Mouse (Mus musculus) CH12.LX (cell line): ENCODE measurements around the gene Xrcc4. TPM values are rescaled to one million over a fixed set of nuclear protein-coding genes. Genes with fewer than 3 reads are reported as not detected.

Experiments
- DNase-seq: peaks from one replicate; pipeline ENCODE4 v3.0.0-alpha.2; 2013; ENCODE audit errors: extremely low read depth
- H3K27ac ChIP-seq: 2 replicates; pipeline ENCODE4 v1.5.1; 2012; ENCODE audit warnings: low read depth, mild to moderate bottlenecking, control low read depth, moderate library complexity; ENCODE audit not compliant: insufficient read depth
- H3K27me3 ChIP-seq: replicated peaks from 2 replicates; pipeline ENCODE3; 2012; ENCODE audit warnings: inconsistent platforms
- H3K36me3 ChIP-seq, 2 experiments: replicated peaks in 1 of 2; 2 replicates each; pipeline versions ENCODE3 to v1.6.1; 2012; ENCODE audit warnings: inconsistent platforms in 1 of 2, low read length in 1 of 2, mild to moderate bottlenecking in 1 of 2, mixed read lengths in 1 of 2, moderate library complexity in 1 of 2; ENCODE audit not compliant: control insufficient read depth in 1 of 2, insufficient read depth in 1 of 2
- H3K4me1 ChIP-seq, 2 experiments: 2 replicates each; pipeline ENCODE4 v1.6.1; 2012; ENCODE audit warnings: inconsistent platforms in 1 of 2, moderate library complexity in 1 of 2; ENCODE audit not compliant: insufficient read depth in 2 of 2, control insufficient read depth in 1 of 2
- H3K4me2 ChIP-seq: 2 replicates; pipeline ENCODE4 v1.6.1; 2012; ENCODE audit warnings: low read depth, mild to moderate bottlenecking, control low read depth; ENCODE audit not compliant: poor library complexity, insufficient read depth, severe bottlenecking
- H3K4me3 ChIP-seq, 3 experiments: fragments of 150-350 bp in 1 of 3; sonication (generic) in 1 of 3; replicated peaks in 1 of 3; 2 replicates each; pipeline versions ENCODE3 to v1.5.1; 2011 to 2012; ENCODE audit warnings: low read depth in 2 of 3, low read length in 2 of 3, mild to moderate bottlenecking in 2 of 3, moderate library complexity in 2 of 3, control low read depth in 1 of 3, improper control_type of control experiment in 1 of 3, inconsistent platforms in 1 of 3, mixed read lengths in 1 of 3; ENCODE audit not compliant: poor library complexity in 1 of 3
- H3K79me2 ChIP-seq: replicated peaks from 2 replicates; pipeline ENCODE4 v1.6.1; 2012; ENCODE audit warnings: mild to moderate bottlenecking, moderate library complexity; ENCODE audit not compliant: control insufficient read depth, poor library complexity, insufficient read depth, severe bottlenecking; ENCODE audit errors: extremely low read depth
- H3K9ac ChIP-seq: 2 replicates; pipeline ENCODE4 v1.6.1; 2012; ENCODE audit warnings: low read depth, mild to moderate bottlenecking, control low read depth, moderate library complexity; ENCODE audit not compliant: insufficient read depth
- H3K9me3 ChIP-seq: replicated peaks from 2 replicates; pipeline ENCODE3; 2012; ENCODE audit warnings: low read length, inconsistent platforms, mixed read lengths
- CTCF ChIP-seq, 2 experiments: IDR thresholded peaks in 1 of 2; conservative IDR thresholded peaks in 1 of 2; 2 replicates each; pipeline ENCODE4 v1.5.1; 2011 to 2012; ENCODE audit warnings: low read depth in 2 of 2, low read length in 2 of 2, improper control_type of control experiment in 1 of 2, inconsistent platforms in 1 of 2, mild to moderate bottlenecking in 1 of 2, moderate library complexity in 1 of 2
- JUND ChIP-seq: conservative IDR thresholded peaks from 2 replicates; pipeline ENCODE4 v1.6.1; 2011; ENCODE audit warnings: low read depth, low read length, improper control_type of control experiment
- MAX ChIP-seq: IDR thresholded peaks from 2 replicates; pipeline ENCODE4 v1.6.1; 2011; ENCODE audit warnings: low read length, improper control_type of control experiment
- MEF2A ChIP-seq: IDR thresholded peaks from 2 replicates; pipeline ENCODE4 v1.6.1; 2014; ENCODE audit warnings: low read depth, mild to moderate bottlenecking, inconsistent platforms, low read length, improper control_type of control experiment, borderline replicate concordance
- MYC ChIP-seq: IDR thresholded peaks from 2 replicates; pipeline ENCODE4 v1.6.1; 2011; ENCODE audit warnings: low read depth, mild to moderate bottlenecking, improper control_type of control experiment, low read length
- PAX5 ChIP-seq: IDR thresholded peaks from 2 replicates; pipeline ENCODE4 v1.6.1; 2012; ENCODE audit warnings: low read length, inconsistent platforms, mixed read lengths
- POLR2AphosphoS2 ChIP-seq: IDR thresholded peaks from 2 replicates; pipeline ENCODE4 v1.6.1; 2011; ENCODE audit warnings: low read depth, low read length, improper control_type of control experiment
- RAD21 ChIP-seq: IDR thresholded peaks from 2 replicates; pipeline ENCODE4 v1.6.1; 2011; ENCODE audit warnings: low read depth, mild to moderate bottlenecking, low read length, improper control_type of control experiment, moderate library complexity
- SMC3 ChIP-seq: IDR thresholded peaks from 2 replicates; pipeline ENCODE4 v1.6.1; 2011; ENCODE audit warnings: low read depth, low read length, improper control_type of control experiment
- TBP ChIP-seq: conservative IDR thresholded peaks from 2 replicates; pipeline ENCODE4 v1.6.1; 2011; ENCODE audit warnings: low read depth, low read length, improper control_type of control experiment
- TCF12 ChIP-seq: IDR thresholded peaks from 2 replicates; pipeline ENCODE4 v1.6.1; 2014; ENCODE audit warnings: low read depth, mild to moderate bottlenecking, inconsistent platforms, low read length, improper control_type of control experiment
- ZC3H11A ChIP-seq: IDR thresholded peaks from 2 replicates; pipeline ENCODE4 v1.6.1; 2012; ENCODE audit warnings: low read depth, mild to moderate bottlenecking, inconsistent platforms, low read length, improper control_type of control experiment
- ZMIZ1 ChIP-seq: IDR thresholded peaks from 2 replicates; pipeline ENCODE4 v1.6.1; 2012; ENCODE audit warnings: low read depth, mild to moderate bottlenecking, inconsistent platforms, low read length, improper control_type of control experiment
- ZNF384 ChIP-seq: IDR thresholded peaks from 2 replicates; pipeline ENCODE4 v1.6.1; 2012; ENCODE audit warnings: low read depth, low read length, improper control_type of control experiment, inconsistent platforms
- dilution Hi-C: fragments of 300-500 bp; cut with MboI; formaldehyde crosslinking; loops from 2 replicates; pipeline ENCODE4 v1.14.3; 2020; ENCODE audit warnings: low sequenced_read_pairs; ENCODE audit not compliant: extremely low pct_unique_long_range_greater_than_20kb, extremely low pct_ligation_motif_present
- in situ Hi-C: fragments of 300-500 bp; cut with MboI; formaldehyde crosslinking; loops from 3 replicates; pipeline ENCODE4 v1.14.3; 2019; ENCODE audit warnings: low sequenced_read_pairs, low pct_ligation_motif_present, low pct_unique_long_range_greater_than_20kb, mixed read lengths
- polyA plus RNA-seq: library from polyadenylated mRNA; unstranded; fragments of >175 nt; gene quantifications from 2 replicates; pipeline ENCODE4 v1.2.1, GENCODE M21; 2012; ENCODE audit warnings: low read depth; ENCODE audit not compliant: insufficient read length
- total RNA-seq, 2 experiments: library from RNA; depleted of rRNA; stranded (reverse); fragments of 300-350 nt in 1 of 2; fragments of >200 nt in 1 of 2; gene quantifications; 2 replicates each; pipeline ENCODE4 v1.2.3; 2012 to 2014

Gene Xrcc4
- total and polyA plus RNA-seq, 3 experiments, result 6.2 to 19.6 (median 10.0) TPM

- TF ChIP-seq POLR2AphosphoS2 (no peak), PAX5 (no peak), MYC (no peak), TBP (no peak), TCF12 (no peak), ZC3H11A (no peak)
- Histone ChIP-seq H3K27me3 (no peaks in the 10 kb centered on the region), H3K9me3 (no peaks in the 10 kb centered on the region), H3K4me3 (no peak overlapping the region), H3K36me3 (no peaks in the 10 kb centered on the region), H3K4me1 (peaks cover 0 to 5% of the 10 kb centered on the region in 2 experiments; a peak in 1 of 4 replicates), H3K4me2 (peak overlapping the region; percentile 32), H3K9ac (no peak overlapping the region), H3K79me2 (no peaks in the 10 kb centered on the region), H3K27ac (no peak overlapping the region)
- DNase-seq, result no peak
- dilution Hi-C loops (no loop called here), in situ Hi-C loops (loop anchor here (25.0 kb wide), 1 partner anchor 282 kb away; no protein-coding TSS in a partner anchor)
Observed at GRCm38 (mm10) chr13:89780276-89780675, 309.1 kb downstream of the Xrcc4 start.

- no peaks in the 10 kb centered on the region for H3K9me3 ChIP-seq
- no peak overlapping the region for H3K9ac ChIP-seq
- no peaks in the 10 kb centered on the region for H3K79me2 ChIP-seq
- no peaks in the 10 kb centered on the region for H3K27me3 ChIP-seq
- no peak overlapping the region for H3K27ac ChIP-seq
- TF ChIP-seq JUND, result no peak
- no peak for TF ChIP-seq MAX
- TF ChIP-seq ZNF384, result no peak; the same call in 1 of the 2 replicates
- no peak for TF ChIP-seq MEF2A
- TF ChIP-seq CTCF (conservative IDR thresholded peaks at IDR 0.05 in 1 of 2, IDR thresholded peaks at IDR 0.05 in 1 of 2; ENCODE audit: low read depth in 2 of 2, low read length in 2 of 2), result peak; percentile 26 to 70; a peak in 3 of 4 replicates
- TF ChIP-seq SMC3, result peak; percentile 64
- TF ChIP-seq ZMIZ1, result no peak
- TF ChIP-seq RAD21, result peak; percentile 55
- TF ChIP-seq, all 38 proteins: peak for 3
- H3K4me3 ChIP-seq, result no peak overlapping the region
- dilution Hi-C loops (no loop called here), in situ Hi-C loops (loop anchor here (25.0 kb wide), 1 partner anchor 283 kb away; no protein-coding TSS in a partner anchor)
- peak overlapping the region; percentile 32; the same call in 1 of the 2 replicates for H3K4me2 ChIP-seq
- peak; percentile 48 for DNase-seq
- no peaks in the 10 kb centered on the region for H3K36me3 ChIP-seq
- peaks cover 0 to 5% of the 10 kb centered on the region in 2 experiments; a peak in 1 of 4 replicates for H3K4me1 ChIP-seq
Observed at GRCm38 (mm10) chr13:89779208-89779911, 310.0 kb downstream of the Xrcc4 start.
